Mouse (Mus musculus): ENCODE measurements around the gene Ppp1r12a.

DNA sequence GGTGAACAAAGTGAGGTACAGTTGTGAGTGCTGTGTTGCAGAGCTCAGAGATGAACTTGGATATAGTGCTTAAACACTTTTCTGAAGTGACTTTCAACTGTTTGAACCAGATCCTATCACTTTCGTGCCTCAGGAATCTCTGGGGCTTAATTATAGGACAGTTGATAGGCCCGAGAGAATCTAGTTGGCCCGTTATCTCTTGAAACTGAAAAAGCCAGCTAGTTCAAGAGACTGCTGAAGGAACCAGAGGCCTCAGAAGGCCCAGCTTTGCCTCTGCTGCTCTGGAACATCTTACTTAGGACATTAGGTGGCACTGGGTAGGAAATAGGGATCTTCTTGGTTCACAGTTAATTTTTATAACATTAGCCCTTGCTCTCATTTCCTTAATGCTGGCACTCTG is 17.4 kb downstream of the Ppp1r12a start:
- no peak for TF ChIP-seq CTCF (IDR thresholded peaks at IDR 0.05)
- no peak for TF ChIP-seq EP300 (IDR thresholded peaks at IDR 0.05)
